Mouse (Mus musculus) WW6 (cell line): Measurements from ENCODE around the gene Cd2bp2.

Experiments
- DNase-seq: peaks from one replicate; pipeline ENCODE4 v3.0.0-alpha.2; 2013; ENCODE audit warnings: low read depth, low spot score

Cd2bp2 gene

DNA sequence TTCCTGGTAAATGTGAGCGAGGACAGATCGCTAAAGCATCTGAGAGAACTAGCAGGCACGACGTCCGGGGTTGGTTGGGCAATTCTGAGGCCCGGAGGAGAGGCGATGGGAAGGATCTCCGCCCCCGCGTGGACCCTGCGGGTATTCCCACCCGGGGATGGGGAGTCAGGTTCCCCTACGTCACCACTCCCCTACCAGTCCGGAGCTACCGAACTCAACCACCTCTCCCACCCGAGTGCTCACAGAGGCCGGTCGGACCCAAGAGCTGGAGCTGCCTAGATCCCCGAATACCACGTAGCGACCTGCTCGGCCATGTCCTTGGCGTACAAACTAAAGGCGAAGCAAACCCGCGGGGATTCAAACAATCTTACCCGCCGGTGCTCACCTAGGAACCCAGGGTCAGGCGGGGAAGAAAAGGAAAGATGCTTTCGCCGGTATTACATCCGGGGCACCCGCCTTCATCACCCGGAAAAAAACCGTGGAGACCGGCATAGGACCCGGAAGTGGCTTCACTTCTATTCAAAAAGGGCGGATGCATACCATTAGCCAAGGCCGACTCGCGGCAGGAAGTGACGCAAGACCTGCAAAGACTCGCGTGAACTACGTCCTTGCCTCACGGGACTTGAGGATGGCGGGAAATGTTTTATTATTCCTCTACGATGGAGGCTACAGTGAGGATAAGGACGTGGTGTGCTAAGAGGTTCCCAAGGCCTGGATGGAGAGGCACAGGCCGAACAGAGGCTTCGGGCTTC, at the start of gene Cd2bp2:
Gene Cd2bp2 (minus strand): TSS at position 507 of the 752 bp plus-strand sequence.
- peak; percentile 88 for DNase-seq

DNA sequence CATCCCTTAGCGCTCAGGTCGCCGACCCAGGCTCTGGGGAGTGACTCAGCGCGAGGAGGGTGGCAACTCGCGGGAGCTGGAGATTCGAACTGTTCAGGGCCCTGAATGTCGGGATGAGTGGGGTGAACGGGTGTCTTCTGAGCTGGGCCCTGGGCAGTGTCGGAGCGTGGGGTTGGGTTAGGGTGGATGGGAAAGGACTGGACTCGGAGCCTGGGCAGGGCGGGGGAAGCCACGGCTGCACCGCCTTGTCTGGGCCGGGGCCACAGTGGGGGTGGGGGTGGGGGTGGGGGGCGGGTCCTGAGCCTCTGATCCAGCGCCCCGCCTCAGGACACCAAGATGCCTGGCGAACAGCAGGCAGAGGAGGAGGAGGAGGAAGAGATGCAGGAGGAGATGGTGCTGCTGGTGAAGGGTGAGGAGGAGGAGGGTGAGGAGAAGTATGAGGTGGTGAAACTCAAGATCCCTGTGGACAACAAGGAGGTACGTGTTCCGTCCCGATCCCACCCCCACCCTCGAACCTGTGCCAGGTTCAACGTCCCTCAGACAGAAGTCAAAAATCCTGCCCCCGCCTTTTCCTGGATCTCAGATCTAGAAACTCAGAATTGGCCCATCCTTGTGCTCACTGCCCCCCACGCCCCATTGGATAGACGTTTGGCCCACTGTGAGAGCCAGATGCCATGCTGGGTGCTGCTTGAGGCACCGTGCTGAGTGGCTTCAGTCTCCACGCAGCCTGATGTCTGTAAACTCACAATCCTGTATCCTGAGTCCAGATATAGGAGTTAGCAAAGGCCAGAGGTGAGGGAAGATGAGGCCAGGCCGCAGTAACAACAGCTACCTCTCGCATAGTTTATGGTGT, 49.0 kb upstream of the Cd2bp2 start:
- no peak for DNase-seq

GRCm38 (mm10) chr7:127243870-127244657, 48.2 kb upstream of the Cd2bp2 start, which contains the start of gene Zfp771:
Gene Zfp771 (plus strand): TSS chr7:127244274.
- peak; percentile 79 for DNase-seq

DNA sequence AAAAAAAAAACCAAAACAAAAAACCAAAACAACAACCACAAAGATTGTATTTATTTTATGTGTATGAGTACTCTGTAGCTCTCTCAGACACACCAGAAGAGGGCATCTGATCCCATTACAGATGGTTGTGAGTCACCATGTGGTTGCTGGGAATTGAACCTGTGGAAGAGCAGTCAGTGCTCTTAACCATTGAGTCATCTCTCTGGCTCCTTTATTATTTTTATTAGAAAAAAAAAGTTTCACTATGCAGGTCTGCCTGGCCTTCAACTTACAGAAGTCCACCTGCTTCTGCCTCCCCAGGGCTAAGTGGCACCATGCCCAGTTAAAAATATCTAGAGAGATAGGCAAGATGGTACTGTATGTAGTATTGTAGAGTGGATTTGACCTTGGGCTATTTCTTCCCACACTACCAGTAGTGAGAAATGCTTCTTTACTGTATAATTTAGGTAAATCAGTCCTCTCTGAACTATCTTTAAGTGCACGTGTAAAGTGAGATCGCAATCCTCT, 47.6 kb upstream of the Cd2bp2 start:
- DNase-seq, result no peak

DNA sequence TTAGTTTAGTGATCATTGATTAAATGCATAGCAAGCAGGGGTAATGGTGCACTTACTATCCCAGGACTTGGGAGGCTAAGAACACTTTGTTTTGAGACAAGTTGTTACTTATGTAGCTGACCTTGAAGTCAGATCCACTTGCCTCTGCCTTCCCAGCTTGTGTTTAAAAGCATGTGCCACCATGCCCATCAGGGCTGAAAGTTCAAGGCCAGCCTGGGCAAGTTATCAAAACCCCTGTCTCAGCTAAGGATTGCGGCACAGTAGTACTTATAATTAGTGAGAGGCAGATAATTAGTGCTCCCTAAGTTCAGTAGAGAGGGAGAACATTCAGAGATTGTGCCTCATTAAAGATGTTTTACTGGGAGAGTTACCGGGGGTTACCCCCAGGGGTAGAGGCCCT, 38.9 kb upstream of the Cd2bp2 start:
- DNase-seq, result no peak

DNA sequence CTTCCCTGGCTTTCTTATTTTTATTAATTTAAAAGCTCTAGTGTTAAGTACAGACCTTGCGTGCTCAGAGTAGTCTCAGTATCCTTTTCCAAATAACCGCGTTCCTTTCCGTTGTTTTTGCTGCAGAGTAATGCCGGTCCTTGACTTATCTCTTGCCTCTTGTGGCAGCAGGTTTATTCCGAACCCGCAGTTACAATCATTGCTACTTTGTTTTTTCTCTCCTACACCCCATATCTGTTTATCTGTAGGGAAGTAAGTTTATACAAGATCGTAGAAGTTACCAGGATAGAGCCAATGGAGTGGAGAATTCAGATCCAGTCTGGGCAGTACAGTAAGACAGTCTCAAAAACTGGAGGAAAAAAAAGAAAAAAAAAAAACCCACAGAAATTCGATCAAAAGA, 37.9 kb upstream of the Cd2bp2 start:
- no peak for DNase-seq

GRCm38 (mm10) chr7:127233368-127233749, 37.5 kb upstream of the Cd2bp2 start:
- no peak for DNase-seq

DNA sequence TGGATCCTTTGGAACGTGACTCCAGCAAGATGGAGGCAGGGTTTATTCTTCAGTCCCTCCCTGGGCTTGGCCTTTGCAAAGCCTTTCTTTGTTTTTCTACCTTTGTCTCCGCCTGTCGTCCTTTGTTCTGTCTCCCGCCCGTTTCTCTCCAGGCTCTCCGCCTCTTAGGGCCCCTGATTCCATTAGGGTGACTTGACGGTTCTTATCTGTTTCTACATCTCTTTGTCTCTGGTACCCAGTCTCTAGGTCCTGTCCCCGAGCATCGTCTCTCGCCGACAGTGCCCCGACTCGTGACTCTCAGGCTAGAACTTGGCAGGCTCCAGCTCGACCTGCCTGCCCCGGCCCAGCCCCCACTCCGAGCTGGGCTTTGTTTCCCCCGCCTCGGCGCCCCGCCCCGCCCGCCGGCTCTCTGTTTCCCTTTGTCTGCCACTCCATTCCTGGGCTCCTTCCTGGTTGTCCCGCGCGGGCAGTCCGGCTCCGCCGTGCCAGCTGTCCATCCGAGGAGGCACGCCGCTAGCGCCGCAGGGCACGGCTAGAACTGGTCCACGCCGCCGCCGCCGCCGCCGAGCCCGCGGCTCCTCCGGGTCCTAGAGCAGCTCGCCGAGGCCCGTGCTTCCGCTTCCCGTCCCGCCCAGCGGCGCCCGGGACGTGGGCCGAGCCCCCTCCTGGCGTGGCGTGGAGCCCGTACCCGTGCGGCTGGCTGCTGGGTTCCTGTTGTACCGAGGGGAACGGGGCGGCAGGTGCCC, 36.9 kb upstream of the Cd2bp2 start, which contains the start of the genes Zfp553 and Sept1:
Gene Zfp553 (plus strand): TSS at position 440 of the 746 bp plus-strand sequence.
Gene Sept1 (minus strand): TSS at position 509 of the 746 bp plus-strand sequence.
- no peak for DNase-seq

DNA sequence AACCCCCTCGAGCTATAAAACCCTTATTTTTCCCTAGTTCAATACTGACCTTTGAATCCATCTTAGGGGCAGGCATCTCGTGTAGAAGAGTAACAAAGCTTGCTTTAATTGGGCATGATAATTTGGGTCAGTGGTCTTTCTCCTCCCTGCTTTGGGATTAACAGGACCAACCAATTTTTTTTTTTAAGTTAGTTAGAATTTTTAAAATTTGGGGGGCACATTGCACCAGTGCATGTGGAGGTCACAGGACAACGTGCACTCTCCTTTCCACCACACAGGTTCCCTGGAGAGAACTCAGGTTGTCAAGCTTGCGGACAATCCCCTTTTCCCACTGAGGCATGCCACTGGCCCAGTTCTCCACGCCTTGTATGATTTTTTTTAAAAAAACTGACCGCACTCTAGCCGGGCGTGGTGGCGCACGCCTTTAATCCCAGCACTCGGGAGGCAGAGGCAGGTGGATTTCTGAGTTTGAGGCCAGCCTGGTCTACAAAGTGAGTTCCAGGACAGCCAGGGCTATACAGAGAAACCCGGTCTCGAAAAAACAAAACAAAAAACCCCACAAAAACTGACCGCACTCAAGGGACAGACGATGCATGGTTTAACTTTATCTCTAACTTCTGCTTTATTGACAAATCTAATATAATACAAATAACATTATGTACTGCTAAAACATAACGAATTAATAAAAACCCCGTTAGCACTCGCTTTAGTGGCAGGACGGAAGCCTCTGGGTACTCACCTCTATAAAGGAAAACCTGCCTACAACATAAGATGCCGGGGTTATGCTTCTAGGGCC, 36.2 kb upstream of the Cd2bp2 start:
- no peak for DNase-seq

GRCm38 (mm10) chr7:127231376-127231775, 35.5 kb upstream of the Cd2bp2 start:
- DNase-seq, result no peak

GRCm38 (mm10) chr7:127228615-127229303, 32.9 kb upstream of the Cd2bp2 start:
- DNase-seq, result peak; percentile 78

- DNase-seq, result no peak
Observed at GRCm38 (mm10) chr7:127225147-127225995, 29.5 kb upstream of the Cd2bp2 start.

DNA sequence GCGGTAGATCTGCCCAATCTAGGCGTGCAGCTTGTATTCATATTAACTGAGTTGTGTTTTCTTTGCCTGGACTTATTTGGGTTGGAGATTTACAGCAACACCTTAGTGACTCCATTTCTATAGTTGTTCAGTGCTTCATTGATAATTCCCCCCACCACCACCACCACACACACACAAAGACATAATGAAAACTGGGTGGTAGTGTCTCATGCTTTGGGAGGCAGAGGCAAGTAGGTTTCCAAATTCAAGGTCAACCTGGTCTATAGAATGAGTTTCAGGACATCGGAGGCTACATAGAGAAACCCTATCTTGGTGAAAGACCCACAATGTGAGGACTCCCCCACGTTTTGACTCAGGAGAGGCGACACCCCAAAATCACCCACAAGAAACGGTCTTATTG, 28.8 kb upstream of the Cd2bp2 start:
- no peak for DNase-seq

DNA sequence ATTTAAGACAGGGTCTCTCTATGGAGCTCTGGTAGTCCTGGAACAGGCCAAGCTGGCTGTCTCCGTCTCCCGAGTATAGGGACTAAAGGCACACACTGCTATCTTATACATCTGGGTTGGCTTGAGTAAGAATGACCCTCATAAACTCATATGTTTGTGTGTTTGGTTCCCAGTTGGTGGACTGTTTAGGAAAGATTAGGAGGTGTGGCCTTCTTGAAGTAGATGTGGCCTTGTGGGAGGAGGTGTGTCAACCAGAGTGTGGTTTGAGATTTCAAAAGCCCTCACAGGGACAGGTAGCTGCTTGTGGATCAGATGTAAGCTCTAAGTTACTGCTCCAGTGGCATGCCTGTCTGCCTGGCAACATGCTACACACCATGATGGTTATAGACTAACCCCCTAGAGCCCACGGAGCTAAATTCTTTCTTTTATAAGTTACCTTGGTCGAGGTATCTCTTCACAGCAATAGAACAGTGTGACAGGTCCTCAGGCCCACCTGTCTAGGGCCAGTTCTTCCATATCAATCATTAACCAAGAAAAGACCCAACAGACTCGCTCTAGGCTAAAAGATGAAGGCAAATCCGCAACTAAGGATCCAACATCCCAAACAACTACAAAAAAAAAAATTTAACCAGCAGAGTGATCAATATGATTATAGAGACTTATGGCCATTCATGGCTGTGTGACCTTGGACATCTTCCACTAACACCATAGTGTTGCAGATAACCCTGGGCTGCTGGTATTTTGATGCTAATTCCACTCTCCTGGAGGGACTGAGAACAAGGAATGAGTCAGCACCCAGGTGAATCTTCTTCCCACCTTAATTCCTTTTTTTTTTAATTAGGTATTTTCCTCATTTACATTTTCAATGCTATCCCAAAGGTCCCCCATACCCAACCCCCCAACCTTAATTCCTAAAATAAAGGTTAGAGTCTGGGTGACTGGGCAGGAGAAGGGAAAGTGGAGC, 27.9 kb upstream of the Cd2bp2 start:
- DNase-seq, result no peak

DNA sequence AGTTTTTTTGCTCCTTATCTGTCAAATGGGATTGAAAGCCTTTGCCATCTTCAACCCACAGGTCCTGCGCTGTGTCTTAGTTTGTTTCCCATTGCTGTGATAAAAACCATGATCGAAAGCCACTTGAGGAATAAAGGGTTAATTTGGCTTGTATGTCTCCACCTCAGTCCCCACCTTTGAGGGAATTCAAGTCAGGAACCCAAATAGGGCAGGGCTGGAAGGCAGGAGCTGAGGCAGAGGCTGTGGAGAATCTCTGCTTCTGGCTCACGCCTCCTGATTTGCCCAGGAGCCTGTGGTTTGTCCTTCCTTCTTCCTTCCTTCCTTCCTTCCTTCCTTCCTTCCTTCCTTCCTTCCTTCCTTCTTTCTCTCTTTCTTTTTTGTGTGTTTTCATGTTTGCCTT, 27.3 kb upstream of the Cd2bp2 start:
- DNase-seq, result no peak

- DNase-seq, result no peak
Observed at GRCm38 (mm10) chr7:127220440-127220839, 24.6 kb upstream of the Cd2bp2 start.

DNA sequence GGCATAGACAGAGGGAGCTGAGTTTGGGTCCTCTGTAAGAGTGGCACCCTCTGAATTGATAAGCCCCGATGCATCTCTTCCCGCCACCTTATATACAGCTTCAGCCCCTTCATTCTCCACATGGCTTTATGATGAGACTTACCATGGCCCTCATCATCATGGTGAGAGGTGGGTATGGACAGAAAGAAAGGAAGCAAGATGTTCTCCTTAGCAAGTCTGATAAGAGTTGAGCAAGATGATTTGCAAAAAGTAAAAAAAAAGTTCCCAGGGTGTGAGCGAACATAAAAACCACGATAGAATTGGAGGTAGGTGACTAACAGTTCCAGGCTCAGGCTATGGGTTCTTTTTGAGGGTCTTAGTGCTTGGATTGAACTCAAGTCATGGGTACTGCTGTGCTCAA, 22.8 kb upstream of the Cd2bp2 start:
- DNase-seq, result no peak
